Comparison of ENCODE assay signal across 9 mouse cellular contexts in genomic region chr10:18527766-18528165, GRCm38 (mm10). TPM values are rescaled to one million over a fixed set of nuclear protein-coding genes. Genes with fewer than 3 reads are reported as not detected.
DNase-seq lines count a peak whose midpoint lies in the region; ATAC-seq and TF ChIP-seq lines count a peak whose summit lies in the region.
"Had no signal": no experiment of that assay in that cellular context is flagged by ENCODE, and none has a peak within 500 bp of the region (broad histone marks: within the 10 kb centered on the region; RNA-seq: fewer than 3 reads in every experiment).

No protein-coding gene starts in this region.

- no peak for TF ChIP-seq POLR2A in thymus, adult 2 months (IDR thresholded peaks at IDR 0.05; ENCODE audit: control insufficient read depth, extremely low read depth, insufficient read depth, low read length, poor library complexity)

- H3K4me3 ChIP-seq in kidney, embryonic 15.5 days (replicated peaks) = no peak overlapping the region
- H3K4me3 ChIP-seq in embryonic facial prominence, embryonic 14.5 days (ENCODE audit: low read depth, low read length) = no peak overlapping the region
- no peak overlapping the region for H3K4me3 ChIP-seq in thymus, adult 2 months (ENCODE audit: control insufficient read depth, insufficient read depth, low read length)
- H3K4me3 ChIP-seq: limb, embryonic 12.5 days had no signal

- no peak for ATAC-seq in kidney, embryonic 15.5 days (replicated peaks; ENCODE audit: low FRiP score)
- ATAC-seq in embryonic facial prominence, embryonic 14.5 days (ENCODE audit: low read depth) = peak; percentile 50; the same call in 1 of the 2 replicates
- ATAC-seq: midbrain, embryonic 16.5 days had no signal

- peaks cover 41% of the 10 kb centered on the region for H3K36me3 ChIP-seq in kidney, embryonic 15.5 days
- peaks cover 38% of the 10 kb centered on the region for H3K36me3 ChIP-seq in embryonic facial prominence, embryonic 14.5 days (ENCODE audit: control insufficient read depth, insufficient read depth, low read length)
- peaks cover 15% of the 10 kb centered on the region for H3K36me3 ChIP-seq in thymus, adult 2 months (ENCODE audit: control insufficient read depth, insufficient read depth, low read length)

- H3K27me3 ChIP-seq in kidney, embryonic 15.5 days = no peaks in the 10 kb centered on the region
- H3K27me3 ChIP-seq in embryonic facial prominence, embryonic 14.5 days (replicated peaks; ENCODE audit: control insufficient read depth, insufficient read depth, low read length) = no peaks in the 10 kb centered on the region
- H3K27me3 ChIP-seq in thymus, adult 2 months (ENCODE audit: control insufficient read depth, insufficient read depth, low read length) = no peaks in the 10 kb centered on the region
- H3K27me3 ChIP-seq: limb, embryonic 12.5 days had no signal

- H3K27ac ChIP-seq in kidney, embryonic 15.5 days = no peak overlapping the region
- H3K27ac ChIP-seq in embryonic facial prominence, embryonic 14.5 days (replicated peaks; ENCODE audit: low read depth, low read length) = no peak overlapping the region
- peak overlapping the region; percentile 94 for H3K27ac ChIP-seq in thymus, adult 2 months (ENCODE audit: control insufficient read depth, insufficient read depth, low read length)

- WGBS in kidney, embryonic 15.5 days = 69% methylated on average over 7 of the region's 7 CpGs
- WGBS in embryonic facial prominence, embryonic 14.5 days = 62% methylated on average over 7 of the region's 7 CpGs
- WGBS in thymus, adult 2 months = 12% methylated on average over 7 of the region's 7 CpGs

- H3K9ac ChIP-seq in kidney, embryonic 15.5 days = no peak overlapping the region
- no peak overlapping the region for H3K9ac ChIP-seq in embryonic facial prominence, embryonic 14.5 days (ENCODE audit: low read depth, low read length)
- H3K9ac ChIP-seq: limb, embryonic 12.5 days had no signal

- peaks cover 29% of the 10 kb centered on the region for H3K4me1 ChIP-seq in kidney, embryonic 15.5 days
- H3K4me1 ChIP-seq in embryonic facial prominence, embryonic 14.5 days (ENCODE audit: control insufficient read depth, insufficient read depth, low read length) = peaks cover 6% of the 10 kb centered on the region; the same call in 1 of the 2 replicates
- H3K4me1 ChIP-seq in thymus, adult 2 months (replicated peaks; ENCODE audit: control insufficient read depth, insufficient read depth, low read length) = peaks cover 10% of the 10 kb centered on the region

- no peak overlapping the region for H3K4me2 ChIP-seq in kidney, embryonic 15.5 days
- H3K4me2 ChIP-seq in embryonic facial prominence, embryonic 14.5 days (ENCODE audit: low read depth, low read length) = no peak overlapping the region
- H3K4me2 ChIP-seq: limb, embryonic 12.5 days had no signal

- DNase-seq in kidney, adult 11 months = peak; percentile 53
- peak; percentile 62 for DNase-seq in brain, adult 2 months (ENCODE audit: low read depth, low spot score)
- DNase-seq in embryonic facial prominence, embryonic 14.5 days (ENCODE audit: low spot score) = peak; percentile 36
- peak; percentile 58 for DNase-seq in thymus, adult 2 months
- DNase-seq in left cerebral cortex, adult 9 months (ENCODE audit: low spot score in 2 of 2) = no peak
- no peak for DNase-seq in urinary bladder, adult 18-20 months (ENCODE audit: low spot score in 2 of 2)

- H3K9me3 ChIP-seq in kidney, embryonic 15.5 days (replicated peaks) = no peaks in the 10 kb centered on the region
- no peaks in the 10 kb centered on the region for H3K9me3 ChIP-seq in embryonic facial prominence, embryonic 14.5 days (ENCODE audit: control insufficient read depth, low read length)
- H3K9me3 ChIP-seq: limb, embryonic 12.5 days had no signal

- no peak for TF ChIP-seq CTCF in thymus, adult 2 months (IDR thresholded peaks at IDR 0.05; ENCODE audit: borderline replicate concordance, control insufficient read depth, extremely low read depth, insufficient read depth, low read length, poor library complexity)

RNA-seq across cellular contexts. Expression of gene Hebp2, which starts 18.1 kb away (rescaled TPM):
- 12.6 and 12.8 TPM in 2 replicates for polyA plus RNA-seq in kidney, embryonic 15.5 days (2015; fragmentation: Nextera tagmentation; extraction: Ambion mirVana)
- polyA plus RNA-seq in embryonic facial prominence, embryonic 14.5 days (2014; fragmentation: Nextera tagmentation; extraction: Ambion mirVana) = 25.1 and 27.4 TPM in 2 replicates
- polyA plus RNA-seq in thymus, adult 2 months (2012; rRNA removed) = 0.46 and 0.66 TPM in 2 replicates

Comparison
In these comparisons a context has a peak if more than half of its experiments do, and no peak if none do; other contexts are left out.
1. DNase-seq: peak in kidney, adult 11 months (single experiment), brain, adult 2 months (single experiment), embryonic facial prominence, embryonic 14.5 days (single experiment) and thymus, adult 2 months (single experiment); none in left cerebral cortex, adult 9 months (0 of 2) and urinary bladder, adult 18-20 months (0 of 2).